Mouse (Mus musculus) myocyte (in vitro differentiated cells): ENCODE data around the gene Fgr. TPM values are rescaled to one million over a fixed set of nuclear protein-coding genes. Genes with fewer than 3 reads are reported as not detected.

Source experiments
- H3K27me3 ChIP-seq: one replicate; pipeline ENCODE4 v1.6.1; 2011; ENCODE audit not compliant: control insufficient read depth, insufficient read depth, insufficient read length
- H3K36me3 ChIP-seq: one replicate; pipeline ENCODE4 v1.6.1; 2011; ENCODE audit not compliant: control insufficient read depth, insufficient read depth
- H3K4me2 ChIP-seq: one replicate; pipeline ENCODE4 v1.6.1; 2011; ENCODE audit warnings: low read depth, control low read depth
- H3K4me3 ChIP-seq: one replicate; pipeline ENCODE4 v1.5.1; 2011; ENCODE audit warnings: mild to moderate bottlenecking, control low read depth, moderate library complexity
- H3K79me2 ChIP-seq: one replicate; pipeline ENCODE4 v1.6.1; 2011; ENCODE audit not compliant: control insufficient read depth, insufficient read depth
- H3ac ChIP-seq: one replicate; pipeline ENCODE4 v1.6.1; 2011; ENCODE audit not compliant: control insufficient read depth, insufficient read length
- CEBPB ChIP-seq: IDR thresholded peaks from 2 replicates; pipeline ENCODE4 v1.6.1; 2011; ENCODE audit warnings: mild to moderate bottlenecking, moderate library complexity; ENCODE audit not compliant: poor library complexity, insufficient read depth, severe bottlenecking
- E2F4 ChIP-seq: IDR thresholded peaks from one replicate; pipeline ENCODE4 v1.6.1; 2011; ENCODE audit warnings: mild to moderate bottlenecking, control low read depth, moderate library complexity; ENCODE audit not compliant: insufficient read depth
- MAX ChIP-seq: IDR thresholded peaks from one replicate; pipeline ENCODE4 v1.6.1; 2011; ENCODE audit warnings: low read depth, mild to moderate bottlenecking, control low read depth
- MYOD1 ChIP-seq, 3 experiments: IDR thresholded peaks; one replicate each; pipeline ENCODE4 v1.6.1; 2011; ENCODE audit warnings: control low read depth in 2 of 3, low read depth in 2 of 3, mild to moderate bottlenecking in 2 of 3, moderate library complexity in 1 of 3; ENCODE audit not compliant: insufficient read length in 2 of 3, control insufficient read depth in 1 of 3
- MYOG ChIP-seq, 3 experiments: IDR thresholded peaks; one replicate each; pipeline ENCODE4 v1.6.1; 2011; ENCODE audit warnings: control low read depth in 2 of 3, low read depth in 2 of 3, mild to moderate bottlenecking in 2 of 3; ENCODE audit not compliant: insufficient read length in 2 of 3, control insufficient read depth in 1 of 3, insufficient read depth in 1 of 3
- POLR2A ChIP-seq: IDR thresholded peaks from one replicate; pipeline ENCODE4 v1.6.1; 2011; ENCODE audit warnings: low read depth, mild to moderate bottlenecking, control low read depth, moderate library complexity; ENCODE audit not compliant: insufficient read length
- POLR2AphosphoS2 ChIP-seq: IDR thresholded peaks from one replicate; pipeline ENCODE4 v1.6.1; 2011; ENCODE audit warnings: low read depth, control low read depth; ENCODE audit not compliant: insufficient read length
- REST ChIP-seq: IDR thresholded peaks from one replicate; pipeline ENCODE4 v1.6.1; 2011; ENCODE audit warnings: mild to moderate bottlenecking, control low read depth, moderate library complexity; ENCODE audit not compliant: insufficient read depth, insufficient read length
- SRF ChIP-seq: IDR thresholded peaks from one replicate; pipeline ENCODE4 v1.6.1; 2011; ENCODE audit warnings: low read depth; ENCODE audit not compliant: control insufficient read depth, insufficient read length
- TCF12 ChIP-seq: IDR thresholded peaks from one replicate; pipeline ENCODE4 v1.6.1; 2011; ENCODE audit warnings: mild to moderate bottlenecking, control low read depth; ENCODE audit not compliant: poor library complexity, insufficient read depth, severe bottlenecking
- TCF3 ChIP-seq: IDR thresholded peaks from one replicate; pipeline ENCODE4 v1.6.1; 2011; ENCODE audit warnings: low read depth, control low read depth; ENCODE audit not compliant: insufficient read length
- USF1 ChIP-seq: IDR thresholded peaks from one replicate; pipeline ENCODE4 v1.6.1; 2011; ENCODE audit warnings: low read depth, mild to moderate bottlenecking, control low read depth, moderate library complexity
- polyA plus RNA-seq: library from polyadenylated mRNA; unstranded; fragments of >200 nt; fragmentation: generic; extraction: Trizol; gene quantifications from one replicate; pipeline ENCODE4 v1.2.1, GENCODE M21; 2012; ENCODE audit warnings: missing spikeins

Gene Fgr
- polyA plus RNA-seq, 1 experiment = not detected

- TF ChIP-seq POLR2A (no peak), TCF3 (no peak), SRF (no peak), REST (no peak), TCF12 (no peak), MAX (no peak), MYOG (IDR thresholded peaks at IDR 0.05; ENCODE audit: control insufficient read depth in 1 of 3, insufficient read depth in 1 of 3, insufficient read length in 2 of 3, low read depth in 2 of 3) (no peak), USF1 (no peak), POLR2AphosphoS2 (no peak), CEBPB (no peak), E2F4 (no peak), MYOD1 (IDR thresholded peaks at IDR 0.05; ENCODE audit: control insufficient read depth in 1 of 3, insufficient read length in 2 of 3, low read depth in 2 of 3) (no peak)
- Histone ChIP-seq H3K4me2 (no peak overlapping the region), H3K36me3 (no peaks in the 10 kb centered on the region), H3K4me3 (no peak overlapping the region), H3K79me2 (no peaks in the 10 kb centered on the region), H3K27me3 (peaks cover 9% of the 10 kb centered on the region), H3ac (no peak overlapping the region)
Measured at GRCm38 (mm10) chr4:132964064-132964463, 9.8 kb upstream of the Fgr start.

DNA sequence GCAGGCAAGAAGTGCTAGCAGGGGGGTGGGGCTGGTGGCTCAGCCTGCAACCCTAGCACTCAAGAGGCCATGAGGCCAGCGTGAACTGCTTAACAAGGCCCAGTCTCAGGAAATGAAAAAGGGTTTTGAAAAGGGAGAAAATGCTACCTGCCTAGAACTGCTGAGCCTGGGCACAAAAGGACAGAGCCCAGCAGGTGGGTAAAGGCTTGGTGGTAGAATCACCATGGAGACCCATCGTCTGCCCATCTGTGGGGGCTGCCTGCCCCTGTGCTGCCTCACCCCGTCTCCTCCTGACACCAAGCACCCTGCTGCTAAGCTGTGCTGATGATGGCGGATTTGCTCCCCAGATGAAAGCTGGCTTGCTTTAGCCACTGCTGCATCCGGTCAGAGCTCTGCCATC, 9.4 kb upstream of the Fgr start:
- H3K79me2 ChIP-seq = no peaks in the 10 kb centered on the region
- H3ac ChIP-seq = no peak overlapping the region
- H3K4me2 ChIP-seq = no peak overlapping the region
- TF ChIP-seq REST (no peak), USF1 (no peak), POLR2AphosphoS2 (no peak), SRF (no peak), POLR2A (no peak), CEBPB (no peak), TCF3 (no peak), TCF12 (no peak), MYOG (IDR thresholded peaks at IDR 0.05; ENCODE audit: control insufficient read depth in 1 of 3, insufficient read depth in 1 of 3, insufficient read length in 2 of 3, low read depth in 2 of 3) (no peak), MYOD1 (IDR thresholded peaks at IDR 0.05; ENCODE audit: control insufficient read depth in 1 of 3, insufficient read length in 2 of 3, low read depth in 2 of 3) (no peak), MAX (no peak), E2F4 (no peak)
- peaks cover 9% of the 10 kb centered on the region for H3K27me3 ChIP-seq
- H3K4me3 ChIP-seq = no peak overlapping the region
- H3K36me3 ChIP-seq = no peaks in the 10 kb centered on the region

GRCm38 (mm10) chr4:132968105-132968938, 5.6 kb upstream of the Fgr start:
- TF ChIP-seq TCF12 = no peak
- TF ChIP-seq MYOD1 (IDR thresholded peaks at IDR 0.05; ENCODE audit: control insufficient read depth in 1 of 3, insufficient read length in 2 of 3, low read depth in 2 of 3) = no peak
- TF ChIP-seq POLR2A = no peak
- no peak for TF ChIP-seq POLR2AphosphoS2
- no peak for TF ChIP-seq MAX
- TF ChIP-seq SRF = no peak
- no peak for TF ChIP-seq MYOG (IDR thresholded peaks at IDR 0.05; ENCODE audit: control insufficient read depth in 1 of 3, insufficient read depth in 1 of 3, insufficient read length in 2 of 3, low read depth in 2 of 3)
- TF ChIP-seq E2F4 = no peak
- TF ChIP-seq REST = no peak
- TF ChIP-seq TCF3 = no peak
- no peak for TF ChIP-seq USF1
- no peak for TF ChIP-seq CEBPB
- no peak overlapping the region for H3K4me3 ChIP-seq
- no peaks in the 10 kb centered on the region for H3K79me2 ChIP-seq
- peaks cover 9% of the 10 kb centered on the region for H3K27me3 ChIP-seq
- H3K4me2 ChIP-seq = no peak overlapping the region
- no peak overlapping the region for H3ac ChIP-seq
- H3K36me3 ChIP-seq = no peaks in the 10 kb centered on the region

GRCm38 (mm10) chr4:132971601-132972000, 2.3 kb upstream of the Fgr start:
- Histone ChIP-seq H3K4me2 (no peak overlapping the region), H3K79me2 (no peaks in the 10 kb centered on the region), H3K4me3 (no peak overlapping the region), H3ac (no peak overlapping the region), H3K27me3 (peaks cover 28% of the 10 kb centered on the region), H3K36me3 (no peaks in the 10 kb centered on the region)
- no peak for TF ChIP-seq MYOG (IDR thresholded peaks at IDR 0.05; ENCODE audit: control insufficient read depth in 1 of 3, insufficient read depth in 1 of 3, insufficient read length in 2 of 3, low read depth in 2 of 3)
- no peak for TF ChIP-seq TCF12
- TF ChIP-seq SRF = no peak
- TF ChIP-seq TCF3 = no peak
- TF ChIP-seq POLR2AphosphoS2 = no peak
- TF ChIP-seq MYOD1 (IDR thresholded peaks at IDR 0.05; ENCODE audit: control insufficient read depth in 1 of 3, insufficient read length in 2 of 3, low read depth in 2 of 3) = no peak
- TF ChIP-seq E2F4 = no peak
- TF ChIP-seq POLR2A = no peak
- no peak for TF ChIP-seq MAX
- TF ChIP-seq REST = no peak
- TF ChIP-seq USF1 = no peak
- no peak for TF ChIP-seq CEBPB

DNA sequence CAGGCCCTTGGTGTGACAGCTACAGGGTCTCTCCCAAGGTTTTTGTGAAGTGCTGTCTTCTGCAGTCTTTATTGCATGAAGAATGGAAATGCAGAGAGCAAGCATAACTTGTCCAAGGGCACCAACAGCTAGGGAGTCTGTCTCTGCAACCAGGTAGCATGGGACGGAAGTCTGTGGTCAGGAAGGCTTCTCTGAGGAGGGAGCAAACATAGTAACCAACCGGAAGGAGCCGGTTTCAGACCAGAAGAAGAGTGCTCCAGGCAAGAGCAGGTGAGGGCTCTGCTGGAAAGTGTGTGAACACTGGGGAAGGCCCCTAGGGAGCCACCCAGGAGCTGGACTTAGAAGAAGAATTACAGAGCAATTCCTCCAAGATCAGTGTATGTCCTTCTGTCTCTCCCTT, 1.8 kb upstream of the Fgr start:
- H3K36me3 ChIP-seq = no peaks in the 10 kb centered on the region
- no peak overlapping the region for H3ac ChIP-seq
- no peak overlapping the region for H3K4me3 ChIP-seq
- H3K4me2 ChIP-seq = no peak overlapping the region
- TF ChIP-seq CEBPB (no peak), MYOD1 (IDR thresholded peaks at IDR 0.05; ENCODE audit: control insufficient read depth in 1 of 3, insufficient read length in 2 of 3, low read depth in 2 of 3) (no peak), SRF (no peak), USF1 (no peak), E2F4 (no peak), MAX (no peak), TCF3 (no peak), TCF12 (no peak), POLR2AphosphoS2 (no peak), REST (no peak), POLR2A (no peak), MYOG (IDR thresholded peaks at IDR 0.05; ENCODE audit: control insufficient read depth in 1 of 3, insufficient read depth in 1 of 3, insufficient read length in 2 of 3, low read depth in 2 of 3) (no peak)
- peaks cover 33% of the 10 kb centered on the region for H3K27me3 ChIP-seq
- H3K79me2 ChIP-seq = no peaks in the 10 kb centered on the region
